Mouse (Mus musculus): ENCODE results near the gene Tigd4. TPM values are rescaled to one million over a fixed set of nuclear protein-coding genes. Genes with fewer than 3 reads are reported as not detected.
A peak's percentile ranks its signal among the peaks of the same experiment; 100 is the strongest.
"Not testable (repeated sequence)": the region's sequence is repeated elsewhere in the genome, so short reads cannot be mapped to it uniquely, and the experiment has no call there.

Gene Tigd4
- 0.07 TPM in 1 of 2 replicates, not detected in the other for polyA plus RNA-seq (2012; rRNA removed)

DNA sequence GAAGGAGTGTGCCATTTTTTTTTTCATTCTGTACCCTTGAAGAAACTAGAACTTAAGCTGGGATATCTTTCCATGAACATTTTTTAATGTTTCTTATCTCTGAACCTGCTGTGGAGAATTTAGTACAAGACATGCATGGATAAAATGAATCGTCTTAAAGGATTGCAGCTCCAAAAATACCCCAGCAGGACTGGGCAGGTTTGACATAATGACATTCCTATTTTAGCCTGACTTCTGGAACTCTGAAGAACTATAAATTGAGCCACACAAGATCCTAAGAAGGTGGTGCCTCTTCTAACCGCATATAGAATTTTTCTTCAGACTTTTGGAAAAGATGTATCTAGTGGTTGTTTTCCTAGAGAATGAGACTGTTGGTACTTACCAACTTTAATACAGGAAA is at the start of gene Tigd4:
Gene Tigd4, plus strand, starts transcription at position 301 of the 400 bp plus-strand sequence.
- 91% methylated on average over 2 of the region's 2 CpGs for WGBS
- DNase-seq (ENCODE audit: low read depth, low spot score): no peak

DNA sequence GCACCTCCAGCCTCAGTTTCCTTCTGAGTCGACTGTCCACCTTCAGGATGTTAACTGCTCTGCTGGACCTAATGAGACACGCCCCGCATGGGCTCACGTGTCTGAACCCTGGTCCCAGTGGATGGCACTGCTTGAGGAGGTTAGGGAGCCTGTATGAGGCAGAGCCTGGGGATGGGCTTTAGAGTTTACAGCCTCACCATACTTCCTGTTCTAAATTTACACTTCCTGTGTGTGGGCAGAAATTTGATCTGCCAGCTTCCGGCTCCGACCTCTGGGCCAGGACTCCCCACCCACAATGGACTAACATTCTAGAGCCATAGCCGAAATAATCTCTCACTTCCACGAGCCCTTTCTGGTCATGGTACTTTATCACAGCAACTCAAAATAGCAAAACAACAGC is 46.2 kb upstream of the Tigd4 start:
- WGBS: 70% methylated on average over 8 of the region's 8 CpGs
- no peak for DNase-seq (ENCODE audit: low read depth, low spot score)

DNA sequence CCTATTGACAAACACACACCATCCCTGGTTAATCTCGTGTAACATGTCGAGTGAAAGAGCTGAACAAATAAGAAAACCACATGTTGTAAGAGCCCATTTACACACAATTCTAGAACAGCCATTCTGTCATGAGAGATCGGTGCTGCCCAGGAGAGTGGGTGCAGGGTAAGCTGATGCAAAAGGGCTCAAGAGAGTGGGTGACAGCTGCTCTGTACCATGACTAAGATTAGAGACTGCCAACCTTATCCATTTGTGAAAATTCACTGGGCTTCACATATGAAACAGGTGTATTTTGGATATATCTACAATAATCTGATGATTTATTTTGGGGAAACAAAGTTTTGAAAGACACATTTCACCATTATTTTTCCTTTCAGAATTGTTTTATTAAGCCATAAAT is 37.6 kb upstream of the Tigd4 start:
- no peak for DNase-seq (ENCODE audit: low read depth, low spot score)
- 78% methylated on average over 3 of the region's 3 CpGs for WGBS

DNA sequence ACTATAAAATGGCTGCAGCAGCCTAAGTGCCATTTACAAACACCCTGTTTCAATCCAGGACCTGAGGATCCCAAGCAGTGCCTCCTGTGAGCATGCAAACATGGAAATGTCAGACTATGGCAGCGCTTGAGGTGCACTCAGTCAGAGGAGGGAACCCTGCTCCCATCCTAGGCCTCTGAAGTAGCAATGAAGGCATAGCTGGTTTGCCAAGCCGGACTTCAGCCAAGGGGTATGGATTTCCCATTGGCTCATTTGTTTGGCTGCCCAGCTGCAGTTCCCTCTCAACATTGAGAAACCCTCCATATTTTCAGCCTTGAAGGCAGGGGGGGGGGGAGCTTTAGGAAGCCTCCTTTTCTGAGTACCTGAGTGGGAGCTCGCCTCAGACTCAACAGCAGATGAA is 35.1 kb upstream of the Tigd4 start:
- no peak for DNase-seq (ENCODE audit: low read depth, low spot score)
- WGBS: 95% methylated on average over 3 of the region's 3 CpGs

DNA sequence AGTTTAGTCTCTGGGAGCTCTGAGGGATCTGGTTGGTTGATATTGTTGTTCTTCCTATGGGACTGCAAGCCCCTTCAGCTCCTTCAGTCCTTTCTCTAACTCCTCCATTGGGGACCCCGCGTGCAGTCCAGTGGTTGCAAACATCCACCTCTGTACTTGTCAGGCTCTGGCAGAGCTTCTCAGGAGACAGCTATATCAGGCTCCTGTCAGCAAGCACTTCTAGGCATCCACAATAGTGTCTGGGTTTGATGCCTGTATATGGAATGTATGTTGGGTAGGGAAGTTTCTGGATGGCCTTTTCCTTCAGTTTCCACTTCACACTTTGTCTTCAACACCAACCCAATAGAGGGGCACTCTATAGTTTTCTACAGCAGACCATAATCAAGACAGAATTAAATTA is 30.5 kb upstream of the Tigd4 start:
- WGBS: 100% methylated on average over 2 of the region's 2 CpGs
- not testable (repeated sequence) for DNase-seq (ENCODE audit: low read depth, low spot score)

DNA sequence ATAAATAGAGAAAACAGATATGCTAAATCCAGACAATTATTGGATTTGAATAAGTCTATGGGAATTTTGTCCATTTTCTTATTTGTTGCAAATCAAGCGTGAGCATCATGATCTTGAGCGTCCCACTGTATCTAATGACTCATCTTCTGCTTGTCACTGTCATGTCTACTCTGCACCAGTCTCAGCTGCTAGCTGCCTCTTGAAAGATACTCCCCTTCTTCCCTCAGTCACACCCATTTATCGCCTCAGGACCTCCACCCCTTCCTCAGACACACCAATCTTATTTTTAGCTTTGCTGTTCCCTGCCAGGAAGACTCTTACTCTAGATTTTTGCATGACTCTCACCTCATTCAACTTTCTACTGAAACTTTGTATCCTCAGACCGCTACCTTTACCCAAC is 30.0 kb upstream of the Tigd4 start:
- 89% methylated on average over 4 of the region's 4 CpGs for WGBS
- no peak for DNase-seq (ENCODE audit: low read depth, low spot score)

DNA sequence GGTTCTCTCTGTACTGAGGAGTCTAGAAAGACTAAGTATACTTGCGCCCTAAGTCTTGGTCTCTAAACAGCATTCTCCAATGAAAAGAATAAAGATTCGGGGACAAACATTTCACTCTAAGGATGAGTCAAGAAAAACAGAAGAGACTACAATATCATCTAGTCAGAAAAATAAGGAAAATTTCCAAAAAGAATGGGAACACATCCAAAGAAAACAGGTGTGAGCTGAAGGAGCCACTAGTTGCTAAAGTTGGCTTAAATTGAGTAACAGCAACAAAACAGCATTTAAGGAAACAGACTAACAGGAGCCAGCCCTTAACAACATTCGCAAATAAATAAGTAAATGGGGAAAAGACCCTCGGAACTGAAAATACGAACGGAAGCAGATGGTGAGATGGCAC is 24.8 kb upstream of the Tigd4 start:
- DNase-seq (ENCODE audit: low read depth, low spot score): no peak
- 83% methylated on average over 6 of the region's 6 CpGs for WGBS

DNA sequence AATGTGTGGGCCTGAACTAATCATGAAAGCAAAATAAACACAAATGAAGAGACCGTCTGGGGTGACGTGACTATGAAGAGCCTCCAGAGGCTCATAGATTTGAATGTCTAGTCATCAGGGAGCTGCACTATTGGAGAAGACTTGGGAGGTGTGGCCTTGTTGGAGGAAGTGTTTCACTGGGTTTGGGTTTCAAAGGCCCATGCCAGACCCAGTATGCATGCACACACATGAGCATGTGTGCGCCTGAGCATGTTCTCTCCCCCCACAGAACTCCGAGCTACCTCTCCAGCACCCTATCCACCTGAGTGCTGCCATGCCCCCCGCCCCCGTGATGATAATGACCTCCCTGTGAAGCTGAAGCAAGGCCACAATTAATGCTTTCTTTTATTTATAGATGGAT is 23.8 kb upstream of the Tigd4 start:
- 82% methylated on average over 6 of the region's 6 CpGs for WGBS
- DNase-seq (ENCODE audit: low read depth, low spot score): no peak

DNA sequence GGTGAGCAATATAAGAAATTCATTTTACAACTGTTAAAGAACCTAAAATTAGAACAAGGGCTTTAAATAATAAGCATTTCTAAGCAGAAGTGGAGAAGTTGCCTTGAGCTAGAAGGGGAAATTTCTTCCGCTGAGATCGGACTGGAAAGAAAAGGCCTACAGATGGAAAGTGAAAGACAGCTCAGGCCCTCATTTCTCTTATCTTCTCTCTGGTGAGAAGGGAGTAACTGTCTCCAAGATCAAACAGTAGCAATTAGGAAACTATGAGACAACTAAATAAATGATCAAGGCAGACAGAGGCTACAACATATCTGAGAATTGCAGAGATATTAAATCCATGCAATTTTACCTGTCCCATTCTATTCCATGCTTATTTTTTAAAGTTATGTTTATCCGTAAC is 22.9 kb upstream of the Tigd4 start:
- 76% methylated on average over 3 of the region's 3 CpGs for WGBS
- no peak for DNase-seq (ENCODE audit: low read depth, low spot score)

DNA sequence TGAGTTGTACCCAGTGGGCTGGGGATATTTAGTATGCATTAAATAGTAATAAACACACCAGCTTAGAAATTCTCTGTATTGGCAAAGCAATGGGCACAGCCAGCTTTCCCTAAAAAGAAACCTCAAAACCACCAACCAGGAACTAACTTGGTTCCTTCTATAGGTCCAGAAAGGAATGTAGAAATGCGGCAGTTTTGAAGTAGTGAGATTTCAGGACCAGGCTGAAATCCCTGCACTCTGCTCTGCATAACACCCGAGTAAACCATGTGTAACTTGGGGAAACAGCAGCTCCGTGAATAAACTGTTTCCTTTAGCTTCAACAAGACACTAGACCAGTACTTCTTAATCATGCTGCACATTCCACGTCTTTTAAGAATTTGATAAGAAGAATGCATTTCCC is 12.7 kb upstream of the Tigd4 start:
- WGBS: 13% methylated on average over 4 of the region's 4 CpGs
- DNase-seq (ENCODE audit: low read depth, low spot score): no peak

DNA sequence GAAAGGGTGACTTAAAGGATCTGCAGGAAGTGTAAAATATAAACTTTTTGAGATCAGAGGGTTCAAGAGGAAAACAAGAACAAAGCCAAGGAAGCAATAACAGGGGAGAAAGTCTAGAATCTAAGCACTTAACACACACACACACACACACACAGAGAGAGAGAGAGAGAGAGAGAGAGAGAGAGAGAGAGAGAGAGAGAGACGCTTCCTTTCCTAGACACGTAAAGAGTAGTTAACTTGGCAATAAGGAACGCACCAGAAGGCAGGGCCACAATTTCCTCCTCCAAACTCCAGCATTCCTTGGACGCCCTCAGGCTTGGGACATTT is 11.7 kb upstream of the Tigd4 start:
- peak; percentile 38 for DNase-seq (ENCODE audit: low read depth, low spot score)
- 0% methylated on average over 4 of the region's 4 CpGs for WGBS

DNA sequence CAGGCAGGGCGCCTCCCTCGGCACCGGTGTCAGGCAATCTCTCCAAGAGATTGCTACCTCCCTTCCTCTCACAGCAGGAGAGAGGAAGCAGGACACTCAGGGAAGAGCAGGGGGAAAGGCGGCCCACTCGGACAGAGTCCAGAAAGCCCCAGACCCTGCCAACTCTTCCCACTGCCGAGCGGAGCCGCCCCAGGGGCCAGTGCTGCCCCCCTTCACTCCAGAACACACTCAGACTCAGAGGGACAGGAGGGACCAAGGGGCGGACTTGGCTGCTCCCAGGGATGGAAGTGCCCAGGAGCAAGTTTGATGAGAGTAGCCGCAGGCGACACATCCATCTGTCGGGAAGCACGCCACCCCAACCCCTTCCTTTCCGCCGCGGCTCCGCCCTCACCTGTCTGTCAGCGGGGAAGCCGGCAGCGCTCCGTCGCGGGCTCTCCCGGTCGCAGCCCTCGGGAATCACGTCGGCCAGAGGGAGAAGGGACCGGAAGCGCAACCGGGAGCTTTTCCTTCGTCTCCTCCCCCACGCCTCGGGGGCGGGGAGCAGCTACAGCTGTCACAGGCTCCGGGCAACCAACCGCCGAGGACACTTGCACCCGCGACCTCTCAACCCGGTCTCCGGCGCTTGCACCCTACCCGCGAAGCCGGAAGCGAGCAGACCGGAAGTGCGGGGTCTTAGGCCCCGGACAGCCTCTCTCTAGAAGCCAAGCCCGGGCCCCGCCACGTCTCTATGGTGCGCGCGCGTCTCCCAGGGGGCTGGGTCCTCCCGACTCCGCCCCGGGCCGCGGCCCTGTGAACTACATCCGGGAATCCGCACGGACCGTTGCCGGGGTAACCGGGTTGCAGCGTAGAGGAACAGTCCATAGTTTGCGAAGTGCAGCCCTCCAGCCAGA is 11.1 kb upstream of the Tigd4 start, which contains the start of gene Arfip1:
Gene Arfip1, minus strand, starts transcription at position 603 of the 890 bp plus-strand sequence.
- WGBS: under 1% methylated on average over 70 of the region's 70 CpGs
- peak; percentile 88 for DNase-seq (ENCODE audit: low read depth, low spot score)

DNA sequence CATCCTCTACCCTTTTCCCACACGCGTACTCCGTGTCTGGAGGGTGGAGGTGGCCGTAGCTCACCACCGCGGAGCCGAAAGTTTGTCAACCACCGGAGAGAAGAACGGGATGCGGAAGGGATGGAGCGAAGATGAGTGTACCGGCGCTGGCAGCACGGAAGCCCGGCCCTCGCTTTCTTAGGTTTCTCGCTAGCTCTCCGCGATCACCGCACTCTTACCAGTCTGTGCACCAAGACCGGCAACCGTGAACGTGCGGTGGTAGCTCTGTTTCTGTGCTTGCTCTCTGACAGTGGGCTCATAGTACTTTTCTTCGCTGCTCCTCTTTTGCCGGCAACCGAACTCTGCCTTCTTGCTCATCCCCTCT is 10.5 kb upstream of the Tigd4 start:
- DNase-seq (ENCODE audit: low read depth, low spot score): no peak
- under 1% methylated on average over 27 of the region's 27 CpGs for WGBS

DNA sequence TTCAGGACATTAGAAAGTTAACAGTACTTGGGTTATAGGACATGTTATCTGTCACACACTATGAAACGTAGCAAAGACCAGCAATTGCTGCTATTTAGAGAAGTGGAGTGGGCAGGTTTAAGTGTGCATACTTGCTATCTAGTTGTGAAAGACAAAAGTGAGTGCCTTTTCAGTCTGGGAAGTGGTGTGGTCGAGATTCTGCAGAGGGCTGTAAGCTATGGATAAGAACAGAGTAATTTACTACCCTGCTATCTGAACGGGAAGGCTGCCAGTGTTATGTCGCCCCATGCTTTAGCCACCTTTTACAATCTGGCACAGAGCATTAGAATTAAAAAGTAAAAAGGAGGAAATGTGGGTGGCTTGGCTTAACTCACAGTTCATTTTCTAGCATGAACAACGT is 6.6 kb upstream of the Tigd4 start:
- no peak for DNase-seq (ENCODE audit: low read depth, low spot score)
- WGBS: 14% methylated on average over 5 of the region's 5 CpGs

DNA sequence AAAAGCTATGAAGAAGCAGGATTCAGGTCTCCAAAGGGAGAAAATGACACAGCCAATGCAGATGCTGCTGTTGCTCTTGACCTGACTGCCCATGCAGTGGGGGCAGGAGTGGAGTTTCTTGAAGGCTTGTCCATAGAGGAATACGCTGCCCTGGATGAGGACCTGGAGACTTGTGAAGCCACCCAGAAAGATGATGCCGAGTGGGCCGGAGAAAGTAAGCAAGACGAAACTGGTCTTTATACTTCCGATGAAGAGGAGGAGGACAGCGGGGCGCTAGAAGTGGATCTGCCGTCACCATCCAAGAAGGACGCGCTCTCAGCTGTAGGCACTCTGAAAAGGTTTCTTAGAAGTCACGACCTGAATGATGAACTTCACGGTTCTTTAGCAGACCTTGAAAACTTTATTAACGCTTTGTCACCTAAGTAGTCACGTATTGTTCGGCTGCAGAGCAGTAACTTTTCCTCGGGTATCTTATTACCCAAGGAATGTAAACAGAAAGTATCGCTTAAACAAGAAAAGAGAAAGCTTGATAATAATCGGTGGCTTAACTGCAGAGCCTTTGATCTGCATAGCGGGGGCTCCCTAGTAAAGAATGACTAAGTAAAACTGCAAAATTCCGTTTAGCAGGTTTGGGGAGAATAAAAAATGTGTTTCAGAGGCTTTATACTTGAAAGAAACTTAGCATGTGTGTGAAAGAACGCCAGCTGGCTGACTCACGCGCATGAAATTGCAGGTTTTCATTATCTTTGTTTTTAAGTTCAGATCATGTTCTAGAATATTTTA is 1.7 kb downstream of the Tigd4 start:
- 5% methylated on average over 23 of the region's 23 CpGs for WGBS
- DNase-seq (ENCODE audit: low read depth, low spot score): no peak

DNA sequence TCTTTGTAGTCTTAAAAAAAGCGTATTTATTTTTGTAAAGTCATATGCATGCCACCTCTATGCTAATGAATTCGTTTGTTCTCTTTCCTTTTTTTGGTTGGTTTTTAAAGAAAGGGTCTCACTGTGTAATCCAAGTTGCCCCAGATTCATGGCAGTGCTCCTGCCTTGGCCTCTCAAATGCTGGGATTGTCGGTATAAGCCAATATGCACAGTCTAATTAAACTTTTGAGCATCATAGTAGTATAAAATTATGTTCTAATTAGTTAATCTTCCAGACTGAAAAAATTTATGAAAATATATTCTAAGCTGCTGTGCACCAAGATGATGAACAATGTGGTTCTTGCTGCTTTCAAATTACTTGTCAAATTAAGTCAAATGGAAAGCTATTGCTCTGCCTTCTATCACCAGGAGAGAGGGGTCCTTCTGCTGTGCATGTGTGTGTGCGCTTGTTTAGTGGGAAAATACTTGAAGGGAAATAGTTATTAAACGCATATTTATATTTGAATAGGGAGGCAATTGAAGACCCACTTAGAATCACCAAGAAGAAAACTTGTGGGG is 2.4 kb downstream of the Tigd4 start:
- WGBS: 43% methylated on average over 5 of the region's 5 CpGs
- DNase-seq (ENCODE audit: low read depth, low spot score): no peak

DNA sequence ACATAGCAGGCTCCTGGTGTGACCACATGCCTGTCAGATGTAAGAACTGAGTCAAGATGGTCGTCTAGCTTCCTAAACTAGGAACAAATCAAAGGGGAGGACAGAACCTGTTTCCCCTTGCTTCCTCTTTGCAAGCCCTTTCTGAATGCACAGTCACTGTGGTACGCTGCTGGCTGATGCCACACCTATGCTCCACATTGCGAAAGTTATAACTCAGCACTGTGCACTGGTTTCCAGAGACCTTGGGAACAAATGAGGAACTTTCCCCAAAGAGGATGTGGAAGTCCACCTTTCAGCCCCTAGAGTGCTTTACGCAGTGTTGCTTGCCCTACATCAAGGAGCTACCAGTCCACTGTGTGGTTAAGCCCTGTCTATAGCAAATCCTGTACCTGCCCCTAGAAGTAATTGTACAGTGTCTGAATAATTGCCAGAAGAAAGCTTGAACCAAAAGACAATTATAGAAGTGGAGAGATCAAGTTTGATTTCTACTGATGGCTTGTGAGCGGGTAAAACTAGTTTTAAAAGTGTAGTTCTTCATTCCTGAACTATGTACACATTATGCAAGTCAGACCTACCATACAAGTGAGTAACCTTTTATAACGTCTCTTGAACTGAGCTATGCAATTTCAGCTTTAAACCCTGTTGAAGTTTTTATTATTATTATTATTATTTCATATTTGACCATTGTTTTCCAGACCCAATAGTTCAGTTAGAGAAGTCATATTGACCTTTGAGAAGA is 4.8 kb downstream of the Tigd4 start:
- DNase-seq (ENCODE audit: low read depth, low spot score): no peak
- WGBS: 61% methylated on average over 6 of the region's 6 CpGs

DNA sequence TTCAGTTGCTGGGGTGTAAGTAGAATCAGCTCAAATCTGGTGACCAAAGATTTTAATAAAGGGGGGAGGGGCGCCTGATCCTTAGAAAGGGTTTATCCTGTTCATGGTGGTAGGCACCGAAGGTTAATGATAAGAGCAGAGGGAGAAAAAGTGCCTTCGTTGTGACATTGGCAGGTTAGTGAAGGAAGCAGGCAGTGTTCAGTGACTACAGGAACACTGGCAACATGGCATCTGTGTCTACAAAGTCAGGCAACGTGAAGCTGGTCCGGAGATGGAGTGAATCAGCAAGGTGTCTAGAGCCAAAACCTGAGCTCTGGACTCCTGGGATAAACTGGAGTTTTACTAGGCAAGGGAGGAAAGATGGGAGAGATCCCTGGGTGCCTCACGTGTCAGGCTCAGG is 5.4 kb downstream of the Tigd4 start:
- WGBS: 89% methylated on average over 6 of the region's 6 CpGs
- DNase-seq (ENCODE audit: low read depth, low spot score): no peak

DNA sequence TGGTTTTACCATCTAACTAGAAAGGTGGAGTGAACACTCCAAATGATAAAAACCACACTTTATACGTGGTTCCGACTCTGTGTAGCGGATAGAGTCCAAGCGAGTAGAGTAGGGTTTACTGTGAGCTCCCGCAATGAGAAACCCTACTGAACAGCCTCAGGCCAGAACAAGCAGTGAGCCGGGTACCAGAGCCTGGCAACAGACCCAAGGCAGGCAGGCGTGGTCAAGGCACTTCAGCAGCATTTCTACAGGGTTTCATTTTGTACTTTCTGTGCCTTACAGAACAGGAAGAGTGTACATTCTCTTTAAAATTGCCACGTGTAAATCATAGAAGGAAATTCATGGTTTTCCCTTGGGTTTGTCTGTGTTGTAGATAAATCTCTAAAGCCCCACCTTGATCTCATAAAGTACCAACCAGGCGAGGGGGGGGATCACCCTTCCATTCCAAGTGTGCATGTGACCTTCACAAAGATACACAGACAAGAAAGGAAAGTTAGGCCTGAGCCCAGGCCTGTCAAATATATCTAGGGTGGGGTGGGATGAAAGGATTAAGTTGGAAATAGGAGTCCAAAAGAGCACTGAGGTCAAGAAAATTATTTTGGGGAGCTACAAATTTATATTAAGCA is 8.6 kb downstream of the Tigd4 start:
- WGBS: 59% methylated on average over 9 of the region's 9 CpGs
- DNase-seq (ENCODE audit: low read depth, low spot score): no peak

DNA sequence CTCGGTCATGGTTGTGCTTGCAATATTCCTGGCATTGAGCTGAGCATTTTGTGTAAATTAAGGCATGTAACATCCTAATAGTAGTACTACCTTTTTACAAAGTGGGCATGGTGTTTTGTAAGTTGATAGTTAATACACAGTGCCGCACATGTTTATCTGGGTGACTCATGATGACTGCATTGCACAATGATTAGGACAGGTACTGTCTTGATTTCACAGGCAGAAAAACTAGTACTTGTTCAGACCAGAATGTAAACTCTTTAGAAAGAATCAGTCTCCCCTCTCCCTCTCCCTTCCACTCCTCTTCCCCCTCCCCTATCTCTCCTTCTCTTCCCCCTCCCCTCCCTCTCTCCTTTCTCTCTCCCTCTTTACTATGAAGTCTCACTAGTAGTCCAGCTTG is 9.4 kb downstream of the Tigd4 start:
- DNase-seq (ENCODE audit: low read depth, low spot score): no peak
- WGBS: 76% methylated on average over 2 of the region's 2 CpGs
